Mouse (Mus musculus) heart, embryonic 13.5 days (tissue): ENCODE measurements around the gene Gpr119. TPM values are rescaled to one million over a fixed set of nuclear protein-coding genes. Genes with fewer than 3 reads are reported as not detected.
A peak's percentile ranks its signal among the peaks of the same experiment; 100 is the strongest.

ENCODE experiments used
- ATAC-seq: fragments of 200-750 bp; cut with Nextera tagmentation; 2 replicates; pipeline ENCODE4 v1.8.0; 2017; ENCODE audit warnings: moderate TSS enrichment; ENCODE audit not compliant: insufficient number of reproducible peaks, low FRiP score, low TSS enrichment; ENCODE audit errors: extremely low read depth
- H3K27ac ChIP-seq: fragments of 300-500 bp; sonication (generic); replicated peaks from 2 replicates; pipeline ENCODE4 v1.5.1; 2015; ENCODE audit warnings: moderate library complexity, mild to moderate bottlenecking, inconsistent platforms
- H3K27me3 ChIP-seq: fragments of 300-500 bp; sonication (generic); replicated peaks from 2 replicates; pipeline ENCODE4 v1.6.1; 2015; ENCODE audit warnings: mild to moderate bottlenecking, inconsistent platforms
- H3K36me3 ChIP-seq: fragments of 300-500 bp; sonication (generic); 2 replicates; pipeline ENCODE4 v1.6.1; 2015; ENCODE audit warnings: mild to moderate bottlenecking, inconsistent platforms
- H3K4me1 ChIP-seq: fragments of 300-500 bp; sonication (generic); 2 replicates; pipeline ENCODE4 v1.6.1; 2015; ENCODE audit warnings: inconsistent platforms
- H3K4me2 ChIP-seq: fragments of 300-500 bp; sonication (generic); 2 replicates; pipeline ENCODE4 v1.6.1; 2015; ENCODE audit warnings: inconsistent platforms, mild to moderate bottlenecking, moderate library complexity
- H3K4me3 ChIP-seq: fragments of 300-500 bp; sonication (generic); 2 replicates; pipeline ENCODE4 v1.5.1; 2015; ENCODE audit warnings: moderate library complexity, mild to moderate bottlenecking, inconsistent platforms
- H3K9ac ChIP-seq: fragments of 300-500 bp; sonication (generic); 2 replicates; pipeline ENCODE4 v1.6.1; 2015; ENCODE audit warnings: inconsistent platforms, mild to moderate bottlenecking, moderate library complexity
- H3K9me3 ChIP-seq: fragments of 300-500 bp; sonication (generic); 2 replicates; pipeline ENCODE4 v1.6.1; 2016; ENCODE audit warnings: inconsistent platforms
- WGBS: fragments of 180-500 bp; shearing (Covaris S2); methylation state at CpG from one replicate; pipeline ENCODE4 v1.1.7; 2015; ENCODE audit warnings: mixed read lengths; 5-methylcytosine and 5-hydroxymethylcytosine counted together
- polyA plus RNA-seq: library from polyadenylated mRNA; unstranded; fragments of >200 nt; fragmentation: Nextera tagmentation; extraction: Ambion mirVana; gene quantifications from 2 replicates; pipeline ENCODE4 v1.2.1, GENCODE M21; 2015

The Gpr119 gene
- polyA plus RNA-seq: not detected in 2 replicates

- H3K9ac ChIP-seq: no peak within 1 kb of the TSS
Observed at GRCm38 (mm10) chrX:48674171-48674570, at the start of gene Gpr119. Gene Gpr119, minus strand, starts transcription at chrX:48674478.

GRCm38 (mm10) chrX:48712846-48713245 is 38.6 kb upstream of the Gpr119 start:
- no peaks in the 10 kb centered on the region for H3K27me3 ChIP-seq
- no peak overlapping the region for H3K4me3 ChIP-seq
- 85% methylated on average over 8 of the region's 8 CpGs for WGBS
- H3K27ac ChIP-seq: no peak overlapping the region
- no peaks in the 10 kb centered on the region for H3K4me1 ChIP-seq
- no peak overlapping the region for H3K9ac ChIP-seq
- ATAC-seq: no peak
- H3K36me3 ChIP-seq: peaks cover 32% of the 10 kb centered on the region
- H3K9me3 ChIP-seq: no peaks in the 10 kb centered on the region
- H3K4me2 ChIP-seq: no peak overlapping the region

More at GRCm38 (mm10) chrX:48674171-48674570, at the start of gene Gpr119:
- H3K9me3 ChIP-seq: no peaks in the 10 kb centered on the region
- H3K4me3 ChIP-seq: no peak within 1 kb of the TSS
- H3K4me1 ChIP-seq: 0 out of 2 replicates have a peak, but pooled peaks cover 4% of the 10 kb centered on the region
- H3K27ac ChIP-seq: no peak within 1 kb of the TSS
- H3K36me3 ChIP-seq: no peaks in the 10 kb centered on the region
- H3K27me3 ChIP-seq: no peaks in the 10 kb centered on the region
- ATAC-seq: no peak
- 33% methylated on average over 4 of the region's 4 CpGs for WGBS
- H3K4me2 ChIP-seq: no peak within 1 kb of the TSS

- 78% methylated on average over 10 of the region's 10 CpGs for WGBS
- Histone ChIP-seq H3K9ac (no peak overlapping the region), H3K27ac (no peak overlapping the region), H3K4me1 (no peaks in the 10 kb centered on the region), H3K4me2 (no peak overlapping the region), H3K36me3 (peaks cover 37% of the 10 kb centered on the region), H3K9me3 (no peaks in the 10 kb centered on the region), H3K27me3 (no peaks in the 10 kb centered on the region), H3K4me3 (no peak overlapping the region)
- ATAC-seq: no peak
Observed at GRCm38 (mm10) chrX:48709701-48710100, 35.4 kb upstream of the Gpr119 start.

GRCm38 (mm10) chrX:48694864-48695371 is 20.6 kb upstream of the Gpr119 start, which contains the start of gene Rbmx2:
Gene Rbmx2, plus strand, starts transcription at chrX:48695004.
- 0 out of 2 replicates have a peak within 1 kb of the TSS, but pooled peaks have one; percentile 28 for H3K27ac ChIP-seq
- ATAC-seq: peak; percentile 63
- peak within 1 kb of the TSS; percentile 70 for H3K4me2 ChIP-seq
- no peaks in the 10 kb centered on the region for H3K27me3 ChIP-seq
- H3K36me3 ChIP-seq: peaks cover 8% of the 10 kb centered on the region
- no peaks in the 10 kb centered on the region for H3K9me3 ChIP-seq
- H3K4me3 ChIP-seq: peak within 1 kb of the TSS; percentile 71
- 11% methylated on average over 42 of the region's 42 CpGs for WGBS
- H3K9ac ChIP-seq: peak within 1 kb of the TSS; percentile 80
- peaks cover 9% of the 10 kb centered on the region for H3K4me1 ChIP-seq

GRCm38 (mm10) chrX:48694460-48694859 is 20.2 kb upstream of the Gpr119 start:
- Histone ChIP-seq H3K27ac (no peak overlapping the region), H3K4me3 (peak overlapping the region; percentile 71), H3K9me3 (no peaks in the 10 kb centered on the region), H3K36me3 (peaks cover 8% of the 10 kb centered on the region), H3K27me3 (no peaks in the 10 kb centered on the region), H3K9ac (no peak overlapping the region), H3K4me2 (peak overlapping the region; percentile 70), H3K4me1 (peaks cover 9% of the 10 kb centered on the region)
- no peak for ATAC-seq
- 17% methylated on average over 6 of the region's 6 CpGs for WGBS

- Histone ChIP-seq H3K4me2 (no peak overlapping the region), H3K27me3 (no peaks in the 10 kb centered on the region), H3K9me3 (no peaks in the 10 kb centered on the region), H3K27ac (no peak overlapping the region), H3K9ac (no peak overlapping the region), H3K4me3 (no peak overlapping the region), H3K36me3 (no peaks in the 10 kb centered on the region), H3K4me1 (no peaks in the 10 kb centered on the region)
- ATAC-seq: no peak
- WGBS: 54% methylated on average over 5 of the region's 5 CpGs
Observed at GRCm38 (mm10) chrX:48683857-48684256, 9.6 kb upstream of the Gpr119 start.

GRCm38 (mm10) chrX:48683451-48683850 is 9.2 kb upstream of the Gpr119 start:
- Histone ChIP-seq H3K9me3 (no peaks in the 10 kb centered on the region), H3K9ac (no peak overlapping the region), H3K27ac (no peak overlapping the region), H3K36me3 (no peaks in the 10 kb centered on the region), H3K4me2 (no peak overlapping the region), H3K4me1 (no peaks in the 10 kb centered on the region), H3K27me3 (no peaks in the 10 kb centered on the region), H3K4me3 (no peak overlapping the region)
- 14% methylated on average over 3 of the region's 3 CpGs for WGBS
- ATAC-seq: no peak

- H3K9me3 ChIP-seq: no peaks in the 10 kb centered on the region
- H3K4me1 ChIP-seq: 0 out of 2 replicates have a peak, but pooled peaks cover 4% of the 10 kb centered on the region
- H3K27me3 ChIP-seq: no peaks in the 10 kb centered on the region
- H3K4me3 ChIP-seq: no peak overlapping the region
- H3K36me3 ChIP-seq: no peaks in the 10 kb centered on the region
- 52% methylated on average over 3 of the region's 3 CpGs for WGBS
- no peak overlapping the region for H3K27ac ChIP-seq
- no peak overlapping the region for H3K9ac ChIP-seq
- no peak overlapping the region for H3K4me2 ChIP-seq
- no peak for ATAC-seq
Observed at GRCm38 (mm10) chrX:48671714-48672113, 2.6 kb downstream of the Gpr119 start.

GRCm38 (mm10) chrX:48669588-48669987 is 4.7 kb downstream of the Gpr119 start:
- H3K4me2 ChIP-seq: no peak overlapping the region
- no peak overlapping the region for H3K4me3 ChIP-seq
- H3K27ac ChIP-seq: no peak overlapping the region
- H3K9me3 ChIP-seq: no peaks in the 10 kb centered on the region
- no peaks in the 10 kb centered on the region for H3K36me3 ChIP-seq
- 55% methylated on average over 3 of the region's 3 CpGs for WGBS
- no peaks in the 10 kb centered on the region for H3K27me3 ChIP-seq
- 0 out of 2 replicates have a peak, but pooled peaks cover 4% of the 10 kb centered on the region for H3K4me1 ChIP-seq
- ATAC-seq: no peak
- no peak overlapping the region for H3K9ac ChIP-seq

GRCm38 (mm10) chrX:48666807-48667206 is 7.5 kb downstream of the Gpr119 start:
- ATAC-seq: no peak
- H3K4me2 ChIP-seq: no peak overlapping the region
- no peaks in the 10 kb centered on the region for H3K4me1 ChIP-seq
- no peak overlapping the region for H3K27ac ChIP-seq
- WGBS: 38% methylated on average over 6 of the region's 6 CpGs
- H3K27me3 ChIP-seq: no peaks in the 10 kb centered on the region
- H3K36me3 ChIP-seq: no peaks in the 10 kb centered on the region
- no peaks in the 10 kb centered on the region for H3K9me3 ChIP-seq
- no peak overlapping the region for H3K9ac ChIP-seq
- H3K4me3 ChIP-seq: no peak overlapping the region

- no peaks in the 10 kb centered on the region for H3K36me3 ChIP-seq
- H3K9ac ChIP-seq: no peak overlapping the region
- ATAC-seq: no peak
- no peak overlapping the region for H3K27ac ChIP-seq
- H3K9me3 ChIP-seq: no peaks in the 10 kb centered on the region
- H3K27me3 ChIP-seq: no peaks in the 10 kb centered on the region
- no peak overlapping the region for H3K4me3 ChIP-seq
- WGBS: 87% methylated on average over 2 of the region's 2 CpGs
- no peaks in the 10 kb centered on the region for H3K4me1 ChIP-seq
- no peak overlapping the region for H3K4me2 ChIP-seq
Observed at GRCm38 (mm10) chrX:48644122-48644521, 30.2 kb downstream of the Gpr119 start.

GRCm38 (mm10) chrX:48637032-48637431 is 37.2 kb downstream of the Gpr119 start:
- no peak for ATAC-seq
- Histone ChIP-seq H3K27me3 (no peaks in the 10 kb centered on the region), H3K4me1 (no peaks in the 10 kb centered on the region), H3K4me2 (no peak overlapping the region), H3K9ac (no peak overlapping the region), H3K36me3 (peaks cover 11% of the 10 kb centered on the region; the same call in 1 of the 2 replicates), H3K4me3 (no peak overlapping the region), H3K27ac (no peak overlapping the region), H3K9me3 (no peaks in the 10 kb centered on the region)
- WGBS: 58% methylated on average over 2 of the region's 2 CpGs
